Comparison of ENCODE assay signal across 33 mouse cellular contexts in genomic region chr16:45641301-45641700, GRCm38 (mm10). TPM values are rescaled to one million over a fixed set of nuclear protein-coding genes. Genes with fewer than 3 reads are reported as not detected.
DNase-seq lines count a peak whose midpoint lies in the region; ATAC-seq and TF ChIP-seq lines count a peak whose summit lies in the region.
"Had no signal": no experiment of that assay in that cellular context is flagged by ENCODE, and none has a peak within 500 bp of the region (broad histone marks: within the 10 kb centered on the region; RNA-seq: fewer than 3 reads in every experiment).

No protein-coding gene starts in this region.

- no peak overlapping the region for H3K4me3 ChIP-seq in heart, embryonic 11.5 days (ENCODE audit: low read depth, low read length)
- H3K4me3 ChIP-seq in heart, embryonic 10.5 days: no peak overlapping the region
- no peak overlapping the region for H3K4me3 ChIP-seq in liver, postnatal 0 days (ENCODE audit: low read depth, low read length)
- no peak overlapping the region for H3K4me3 ChIP-seq in liver, embryonic 12.5 days
- H3K4me3 ChIP-seq: embryonic facial prominence, embryonic 15.5 days; forebrain, embryonic 12.5 days; kidney, embryonic 15.5 days; midbrain, embryonic 15.5 days; neural tube, embryonic 15.5 days had no signal

- DNase-seq in adrenal gland, adult 2 months: peak; percentile 28
- DNase-seq in adrenal gland, postnatal 4 days (ENCODE audit: low spot score in 2 of 2): no peak
- DNase-seq in heart, embryonic 10.5 days (ENCODE audit: low spot score): no peak
- DNase-seq in liver, postnatal 0 days: peak; percentile 60
- DNase-seq in spleen, postnatal 10 days (ENCODE audit: low spot score in 2 of 2): no peak
- DNase-seq: cerebellum, adult 11-12 months; cerebellum, adult 9-11 months; forebrain, postnatal 0 days; kidney, adult 18-20 months; kidney, postnatal 4 days; lung, adult 18-20 months; lung, postnatal 10 days; retina, postnatal 1 day; right cerebral cortex, postnatal 14 days; thymus, postnatal 4 days had no signal

- 0 out of 2 replicates have a peak, but pooled peaks cover 5% of the 10 kb centered on the region for H3K4me1 ChIP-seq in heart, embryonic 11.5 days (ENCODE audit: control insufficient read depth, insufficient read depth, low read length)
- 0 out of 2 replicates have a peak, but pooled peaks cover 4% of the 10 kb centered on the region for H3K4me1 ChIP-seq in heart, embryonic 10.5 days
- H3K4me1 ChIP-seq in liver, postnatal 0 days (ENCODE audit: insufficient read depth): peaks cover 9% of the 10 kb centered on the region
- H3K4me1 ChIP-seq in liver, embryonic 12.5 days: peaks cover 11% of the 10 kb centered on the region
- H3K4me1 ChIP-seq: embryonic facial prominence, embryonic 15.5 days; forebrain, embryonic 12.5 days; kidney, embryonic 15.5 days; midbrain, embryonic 15.5 days; neural tube, embryonic 15.5 days had no signal

- 56% methylated on average over 3 of the region's 3 CpGs for WGBS in heart, embryonic 11.5 days (ENCODE audit: insufficient replicate concordance)
- 62% methylated on average over 3 of the region's 3 CpGs for WGBS in heart, embryonic 10.5 days
- 47% methylated on average over 3 of the region's 3 CpGs for WGBS in liver, postnatal 0 days (ENCODE audit: insufficient replicate concordance)
- 58% methylated on average over 3 of the region's 3 CpGs for WGBS in liver, embryonic 12.5 days (ENCODE audit: insufficient replicate concordance)

- H3K36me3 ChIP-seq in heart, embryonic 11.5 days (ENCODE audit: control insufficient read depth, insufficient read depth, low read length): no peaks in the 10 kb centered on the region
- H3K36me3 ChIP-seq in heart, embryonic 10.5 days: no peaks in the 10 kb centered on the region
- no peaks in the 10 kb centered on the region for H3K36me3 ChIP-seq in liver, postnatal 0 days (replicated peaks; ENCODE audit: insufficient read depth, low read length)
- H3K36me3 ChIP-seq in liver, embryonic 12.5 days: no peaks in the 10 kb centered on the region
- H3K36me3 ChIP-seq: embryonic facial prominence, embryonic 15.5 days; forebrain, embryonic 12.5 days; G1E; kidney, embryonic 15.5 days; midbrain, embryonic 15.5 days; neural tube, embryonic 15.5 days had no signal

- H3K27me3 ChIP-seq in heart, embryonic 11.5 days (ENCODE audit: control insufficient read depth, insufficient read depth, low read length): no peaks in the 10 kb centered on the region
- no peaks in the 10 kb centered on the region for H3K27me3 ChIP-seq in heart, embryonic 10.5 days (ENCODE audit: insufficient read depth, poor library complexity, severe bottlenecking)
- no peaks in the 10 kb centered on the region for H3K27me3 ChIP-seq in liver, postnatal 0 days (ENCODE audit: insufficient read depth, low read length)
- H3K27me3 ChIP-seq in liver, embryonic 12.5 days (replicated peaks): no peaks in the 10 kb centered on the region
- H3K27me3 ChIP-seq: embryonic facial prominence, embryonic 15.5 days; forebrain, embryonic 12.5 days; kidney, embryonic 15.5 days; midbrain, embryonic 15.5 days; neural tube, embryonic 15.5 days had no signal

- TF ChIP-seq EP300 in liver, postnatal 0 days (IDR thresholded peaks at IDR 0.05; ENCODE audit: low read depth): peak; percentile 56; the same call in 1 of the 2 replicates

- H3K9ac ChIP-seq in heart, embryonic 11.5 days (ENCODE audit: low read depth, low read length): no peak overlapping the region
- H3K9ac ChIP-seq in liver, postnatal 0 days (replicated peaks): no peak overlapping the region
- H3K9ac ChIP-seq in liver, embryonic 12.5 days: no peak overlapping the region
- H3K9ac ChIP-seq: embryonic facial prominence, embryonic 15.5 days; forebrain, embryonic 12.5 days; forebrain, postnatal 0 days; kidney, embryonic 15.5 days; midbrain, embryonic 15.5 days; neural tube, embryonic 15.5 days had no signal

- H3K4me2 ChIP-seq in heart, embryonic 11.5 days: no peak overlapping the region
- no peak overlapping the region for H3K4me2 ChIP-seq in liver, postnatal 0 days (ENCODE audit: low read depth, low read length)
- H3K4me2 ChIP-seq in liver, embryonic 12.5 days: no peak overlapping the region
- H3K4me2 ChIP-seq: embryonic facial prominence, embryonic 15.5 days; forebrain, embryonic 12.5 days; kidney, embryonic 15.5 days; liver, embryonic 11.5 days; midbrain, embryonic 15.5 days; neural tube, embryonic 15.5 days had no signal

- H3K27ac ChIP-seq in heart, embryonic 11.5 days (ENCODE audit: low read depth, low read length): peak overlapping the region; percentile 60; the same call in 1 of the 2 replicates
- no peak overlapping the region for H3K27ac ChIP-seq in heart, embryonic 10.5 days
- H3K27ac ChIP-seq in liver, postnatal 0 days (ENCODE audit: low read depth): peak overlapping the region; percentile 42; the same call in 1 of the 2 replicates
- no peak overlapping the region for H3K27ac ChIP-seq in liver, embryonic 12.5 days
- H3K27ac ChIP-seq: embryonic facial prominence, embryonic 15.5 days; forebrain, embryonic 12.5 days; kidney, embryonic 15.5 days; midbrain, embryonic 15.5 days; neural tube, embryonic 15.5 days had no signal

- no peak for ATAC-seq in heart, embryonic 11.5 days (replicated peaks; ENCODE audit: insufficient number of reproducible peaks, low FRiP score, low TSS enrichment)
- ATAC-seq in liver, postnatal 0 days: peak; percentile 86
- ATAC-seq in liver, embryonic 12.5 days: no peak
- ATAC-seq: forebrain, postnatal 0 days; hindbrain, embryonic 16.5 days; midbrain, embryonic 15.5 days had no signal

- TF ChIP-seq CTCF in liver, postnatal 0 days (IDR thresholded peaks at IDR 0.05; ENCODE audit: low read depth): no peak

- no peaks in the 10 kb centered on the region for H3K9me3 ChIP-seq in heart, embryonic 11.5 days (replicated peaks; ENCODE audit: control insufficient read depth, low read length)
- H3K9me3 ChIP-seq in heart, embryonic 10.5 days: no peaks in the 10 kb centered on the region
- no peaks in the 10 kb centered on the region for H3K9me3 ChIP-seq in liver, postnatal 0 days (ENCODE audit: low read length)
- H3K9me3 ChIP-seq in liver, embryonic 12.5 days (replicated peaks): no peaks in the 10 kb centered on the region
- H3K9me3 ChIP-seq: embryonic facial prominence, embryonic 15.5 days; forebrain, embryonic 12.5 days; G1E; kidney, embryonic 15.5 days; midbrain, embryonic 15.5 days; neural tube, embryonic 15.5 days had no signal

RNA-seq across cellular contexts. Expression of gene BC016579, which starts 12.6 kb away (rescaled TPM):
- under 1 TPM; 0.14 to 0.26 TPM for total RNA-seq in adrenal gland, adult 2 months (2021)
- not detected in 2 replicates for polyA plus RNA-seq in adrenal gland, adult 2 months (2012; rRNA removed)
- total RNA-seq in adrenal gland, postnatal 4 days (2021): under 1 TPM; 0.23 to 0.36 TPM
- polyA plus RNA-seq in heart, embryonic 11.5 days (2014; fragmentation: Nextera tagmentation; extraction: Ambion mirVana): 0.17 and 0.19 TPM in 2 replicates
- 0.15 and 0.29 TPM in 2 replicates for polyA plus RNA-seq in heart, embryonic 10.5 days (2016; fragmentation: Nextera tagmentation; extraction: Ambion mirVana)
- 0.30 and 0.34 TPM in 2 replicates for polyA plus RNA-seq in liver, postnatal 0 days (2015; fragmentation: Nextera tagmentation; extraction: Ambion mirVana)
- polyA plus RNA-seq in liver, embryonic 12.5 days (2016; fragmentation: Nextera tagmentation; extraction: Ambion mirVana): 0.44 and 0.54 TPM in 2 replicates
- total RNA-seq: forebrain, postnatal 0 days; gastrocnemius, adult 8-10 months; gastrocnemius, postnatal 4 days; heart, postnatal 25 days had no signal
- polyA plus RNA-seq: forebrain, postnatal 0 days; G1E; hindbrain, embryonic 16.5 days; midbrain, embryonic 15.5 days; neural tube, embryonic 15.5 days; testis, adult 2 months had no signal

RNA-seq across cellular contexts. Expression of gene Gcsam, which starts 31.1 kb away (rescaled TPM):
- total RNA-seq in adrenal gland, adult 2 months (2021): under 1 TPM; 0.09 to 0.52 TPM
- polyA plus RNA-seq in adrenal gland, adult 2 months (2012; rRNA removed): not detected in 2 replicates
- total RNA-seq in adrenal gland, postnatal 4 days (2021): under 1 TPM; 0.11 to 0.34 TPM
- 0.16 and 0.28 TPM in 2 replicates for polyA plus RNA-seq in heart, embryonic 11.5 days (2014; fragmentation: Nextera tagmentation; extraction: Ambion mirVana)
- polyA plus RNA-seq in heart, embryonic 10.5 days (2016; fragmentation: Nextera tagmentation; extraction: Ambion mirVana): 0.28 TPM in 1 of 2 replicates, not detected in the other
- polyA plus RNA-seq in liver, postnatal 0 days (2015; fragmentation: Nextera tagmentation; extraction: Ambion mirVana): 2.4 and 2.8 TPM in 2 replicates
- polyA plus RNA-seq in liver, embryonic 12.5 days (2016; fragmentation: Nextera tagmentation; extraction: Ambion mirVana): 1.8 and 2.3 TPM in 2 replicates
- total RNA-seq: forebrain, postnatal 0 days; gastrocnemius, adult 8-10 months; heart, postnatal 25 days; layer of hippocampus, adult 8-10 months; layer of hippocampus, postnatal 25 days; left cerebral cortex, adult 8-10 months; left cerebral cortex, postnatal 36 days had no signal
- polyA plus RNA-seq: forebrain, embryonic 12.5 days; forebrain, postnatal 0 days; G1E; hindbrain, embryonic 16.5 days; midbrain, embryonic 15.5 days; neural tube, embryonic 15.5 days had no signal

RNA-seq across cellular contexts. Expression of gene Tmprss7, which starts 52.2 kb away (rescaled TPM):
- under 1 TPM; 0.10 to 0.58 TPM for total RNA-seq in adrenal gland, adult 2 months (2021)
- polyA plus RNA-seq in adrenal gland, adult 2 months (2012; rRNA removed): 0.15 and 0.28 TPM in 2 replicates
- total RNA-seq in adrenal gland, postnatal 4 days (2021): under 1 TPM; 0.11 to 0.17 TPM
- polyA plus RNA-seq in heart, embryonic 11.5 days (2014; fragmentation: Nextera tagmentation; extraction: Ambion mirVana): 0.09 and 0.31 TPM in 2 replicates
- 0.12 TPM in 1 of 2 replicates, not detected in the other for polyA plus RNA-seq in heart, embryonic 10.5 days (2016; fragmentation: Nextera tagmentation; extraction: Ambion mirVana)
- polyA plus RNA-seq in liver, postnatal 0 days (2015; fragmentation: Nextera tagmentation; extraction: Ambion mirVana): 0.14 TPM in 2 replicates
- 0.29 and 0.44 TPM in 2 replicates for polyA plus RNA-seq in liver, embryonic 12.5 days (2016; fragmentation: Nextera tagmentation; extraction: Ambion mirVana)
- total RNA-seq: gastrocnemius, adult 8-10 months; gastrocnemius, postnatal 4 days; heart, postnatal 25 days had no signal
- polyA plus RNA-seq: G1E had no signal

Comparison
In these comparisons a context has a peak if more than half of its experiments do, and no peak if none do; other contexts are left out.
1. DNase-seq: peak in adrenal gland, adult 2 months (single experiment) and liver, postnatal 0 days (single experiment); none in adrenal gland, postnatal 4 days (0 of 2), heart, embryonic 10.5 days (single experiment) and spleen, postnatal 10 days (0 of 2).
2. H3K27ac ChIP-seq: peak in heart, embryonic 11.5 days (single experiment) and liver, postnatal 0 days (single experiment); none in heart, embryonic 10.5 days (single experiment) and liver, embryonic 12.5 days (single experiment).